Mouse (Mus musculus) mesoderm, embryonic 11.5 days (tissue): ENCODE data around the gene Olah.
"Not testable (repeated sequence)": the region's sequence is repeated elsewhere in the genome, so short reads cannot be mapped to it uniquely, and the experiment has no call there.

Experiments used
- DNase-seq: peaks from one replicate; pipeline ENCODE4 v3.0.0-alpha.2; 2012; ENCODE audit warnings: low read depth, low spot score

The Olah gene

DNA sequence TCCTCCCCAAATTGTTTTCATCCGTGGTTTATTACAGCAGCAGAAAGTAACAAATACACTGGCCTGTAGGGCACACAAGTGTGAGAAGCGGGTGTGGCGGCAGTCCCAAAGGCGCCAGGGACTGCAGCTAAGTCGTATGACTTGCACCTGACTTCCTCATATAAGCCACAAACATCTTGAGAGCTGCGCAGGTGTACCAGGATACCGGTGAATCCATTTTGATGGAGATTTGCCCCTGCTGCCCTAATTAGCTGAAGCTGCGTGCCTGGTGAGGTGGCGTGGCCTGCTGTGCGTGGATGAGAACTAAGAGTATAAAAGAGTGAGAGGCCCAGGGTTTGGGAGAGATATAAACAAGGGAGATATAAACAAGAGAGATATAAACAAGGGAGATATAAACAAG, at the start of gene Olah:
Olah (minus strand) TSS at position 101 of the 400 bp plus-strand sequence.
- not testable (repeated sequence) for DNase-seq

DNA sequence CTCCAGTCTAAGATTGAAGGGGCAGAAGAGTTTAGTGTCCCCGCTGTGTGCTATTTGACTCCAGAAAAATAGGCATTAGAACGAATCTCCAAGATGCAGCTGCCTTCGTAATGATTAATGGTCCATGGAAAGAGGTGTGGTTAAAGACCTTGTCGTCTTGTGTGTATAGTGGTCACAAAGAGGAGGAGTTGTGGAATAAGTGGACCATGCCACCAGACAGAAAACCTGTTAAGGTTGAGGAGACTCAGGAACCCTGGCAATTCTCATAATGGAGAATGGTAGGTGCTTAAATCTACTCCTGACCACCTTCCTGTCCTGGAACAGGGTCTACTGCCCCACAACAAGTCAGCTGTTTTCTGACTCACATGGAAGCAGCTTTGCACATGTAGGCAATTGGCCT, 49.0 kb upstream of the Olah start:
- no peak for DNase-seq

DNA sequence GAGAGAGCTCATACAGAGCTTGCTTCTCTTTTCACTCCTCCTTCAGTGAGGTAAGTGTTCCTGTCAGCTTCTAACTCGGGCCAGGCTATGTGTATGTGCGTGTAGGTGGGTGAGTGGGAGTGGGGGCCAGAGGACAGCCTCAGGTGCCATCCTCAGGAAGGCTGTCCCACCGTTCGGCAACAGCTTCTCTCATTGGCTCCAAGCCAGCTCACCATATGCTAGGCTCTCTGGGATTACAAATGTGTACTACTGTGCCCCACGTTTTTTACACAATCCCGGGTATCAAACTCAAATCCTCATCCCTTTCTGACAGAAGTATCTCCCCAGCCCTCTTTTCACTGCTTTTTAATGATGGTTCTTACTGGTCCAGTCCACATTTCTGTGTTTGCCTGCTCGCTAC, 47.2 kb upstream of the Olah start:
- DNase-seq = no peak

- DNase-seq = no peak
Observed at GRCm38 (mm10) chr2:3437956-3438355, 40.9 kb upstream of the Olah start.

DNA sequence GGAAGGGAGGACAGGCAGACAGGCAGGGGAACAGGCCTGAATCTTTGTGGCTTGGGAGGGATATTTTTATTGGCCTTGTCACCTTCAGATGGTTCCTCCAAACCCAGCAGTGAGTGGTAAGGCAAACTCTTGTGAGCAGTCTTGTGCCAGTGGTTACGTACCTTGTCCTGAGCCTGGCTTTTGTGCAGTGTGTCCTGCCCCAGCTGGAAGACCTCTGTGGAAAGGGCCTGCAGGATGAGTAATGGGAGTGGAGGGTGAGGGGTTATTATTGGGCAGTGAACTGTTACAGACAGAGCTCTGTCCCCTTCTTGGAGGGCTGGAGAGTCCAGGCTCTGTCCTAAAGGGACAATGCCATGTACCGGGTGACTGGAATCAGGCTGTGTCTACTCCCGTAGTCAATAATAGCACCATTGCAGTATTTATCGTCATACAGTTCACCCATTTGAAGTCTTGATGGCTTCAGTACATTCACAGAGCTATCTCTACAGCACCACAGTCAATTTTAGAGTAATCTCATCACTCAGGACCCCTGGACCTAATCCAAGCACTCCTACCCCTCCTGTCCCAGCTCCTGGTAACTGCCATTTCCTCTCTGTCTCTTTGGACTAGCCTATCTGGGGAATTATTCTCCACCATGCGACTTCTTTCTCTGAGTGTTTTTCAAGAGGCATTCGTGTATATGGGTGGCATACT, 38.5 kb upstream of the Olah start:
- no peak for DNase-seq

- peak; percentile 11 for DNase-seq
Observed at GRCm38 (mm10) chr2:3430956-3431355, 33.9 kb upstream of the Olah start.

GRCm38 (mm10) chr2:3424579-3424910, 27.5 kb upstream of the Olah start:
- no peak for DNase-seq

DNA sequence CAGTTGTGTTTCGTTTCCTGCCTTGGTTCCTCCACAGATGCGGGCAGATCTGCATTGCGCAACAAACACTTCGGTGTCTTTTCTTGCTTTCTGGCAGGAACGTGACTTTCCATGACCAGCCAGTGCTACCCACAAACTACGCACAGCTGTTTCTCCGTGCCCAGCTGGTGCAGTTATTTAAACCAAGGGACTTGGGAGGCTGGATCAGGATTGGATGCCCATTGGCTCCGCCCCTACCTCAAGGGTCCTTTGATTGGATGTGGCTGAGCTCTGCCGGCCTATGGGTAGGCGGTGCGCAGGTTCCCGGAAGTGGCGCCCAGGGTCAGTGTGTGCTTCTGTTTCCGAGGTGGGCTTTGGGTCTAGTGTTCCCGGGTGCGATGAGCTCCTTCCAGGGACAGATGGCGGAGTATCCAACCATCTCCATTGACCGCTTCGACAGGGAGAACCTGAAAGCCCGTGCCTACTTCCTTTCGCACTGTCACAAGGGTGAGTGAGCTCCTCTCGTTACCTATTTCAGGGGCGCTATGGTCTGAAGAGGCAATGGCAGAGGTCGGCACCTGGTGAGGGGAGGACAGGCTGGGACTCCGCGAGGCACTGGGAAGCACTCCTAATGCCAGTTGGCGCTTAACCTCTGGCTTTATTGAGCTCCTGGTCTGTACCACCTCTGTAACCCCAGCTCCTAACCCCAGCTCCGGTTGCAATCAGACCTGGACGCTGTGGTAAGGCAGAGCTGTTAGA, 27.0 kb upstream of the Olah start, which contains the start of gene Dclre1c:
Dclre1c (plus strand) TSS at position 291 of the 738 bp plus-strand sequence.
- peak; percentile 93 for DNase-seq

- DNase-seq = no peak
Observed at GRCm38 (mm10) chr2:3422548-3422947, 25.5 kb upstream of the Olah start, which contains the start of gene Meig1. TSS of gene Meig1 (minus strand) at chr2:3422648.

DNA sequence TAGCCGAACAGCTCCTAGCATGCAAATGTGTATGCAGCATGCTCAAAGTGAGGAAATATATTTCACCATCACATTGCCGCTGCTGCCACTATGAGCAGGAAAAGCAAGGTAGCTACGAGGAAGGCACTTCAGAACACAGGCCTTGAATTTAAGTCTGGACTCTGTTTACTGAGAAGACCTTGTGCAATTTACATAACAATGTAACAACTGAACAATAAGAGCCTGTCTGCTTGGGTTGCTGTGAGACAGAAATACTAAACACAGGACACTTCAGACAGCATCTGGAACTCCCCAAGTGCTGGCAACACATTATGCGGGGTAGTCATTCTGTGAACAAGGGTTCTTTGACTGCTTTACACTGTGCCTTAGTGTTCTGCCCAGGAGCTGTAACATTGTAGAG, 23.1 kb upstream of the Olah start:
- DNase-seq = peak; percentile 50

DNA sequence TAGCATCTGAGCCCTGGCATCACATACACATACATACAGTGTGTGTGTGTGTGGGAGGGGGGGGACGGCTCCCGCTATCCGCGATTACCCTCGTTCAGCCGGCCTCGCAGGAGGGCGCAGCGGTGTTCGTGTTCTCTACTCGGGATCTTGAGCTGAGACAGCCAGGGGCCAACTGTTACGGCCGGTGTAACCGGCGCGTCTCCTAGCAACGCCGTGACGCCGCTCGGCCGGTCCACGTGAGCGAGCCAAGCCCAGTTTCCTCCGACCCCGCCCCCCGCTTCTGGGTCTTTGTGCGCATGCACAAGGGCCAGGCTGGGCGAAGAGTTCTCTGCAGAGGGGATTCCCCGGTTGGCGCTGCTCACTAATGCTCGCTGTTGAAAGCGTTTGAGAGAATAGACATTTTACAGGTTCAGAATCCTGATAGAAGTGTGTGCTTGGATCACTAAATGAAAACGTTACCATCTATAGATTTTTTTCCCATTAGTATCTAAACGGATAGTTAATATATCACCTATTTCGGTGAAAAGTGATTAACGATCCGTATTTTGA, 21.9 kb upstream of the Olah start:
- peak; percentile 96 for DNase-seq

DNA sequence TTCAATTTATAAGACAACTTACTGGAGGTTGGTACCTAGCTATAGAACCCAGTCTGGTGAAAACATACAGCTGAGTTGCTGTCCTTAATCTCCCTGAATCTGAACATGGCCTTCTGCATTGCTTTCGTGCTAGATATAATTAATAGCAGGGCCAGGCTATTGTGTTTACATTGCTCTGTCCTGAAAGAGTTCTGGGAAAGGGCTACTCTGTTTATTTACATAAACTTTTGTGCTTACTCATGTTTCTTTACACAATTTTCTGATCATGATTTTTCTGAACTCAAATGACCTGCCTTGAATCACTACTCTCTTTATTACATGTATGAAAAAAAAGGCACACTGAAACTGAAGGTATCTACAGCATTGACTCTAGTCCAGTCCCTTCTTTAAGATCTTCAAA, 18.7 kb upstream of the Olah start:
- DNase-seq = no peak

- DNase-seq = peak; percentile 70
Observed at GRCm38 (mm10) chr2:3414241-3414640, 17.2 kb upstream of the Olah start.

GRCm38 (mm10) chr2:3407756-3408155, 10.7 kb upstream of the Olah start:
- DNase-seq = no peak

GRCm38 (mm10) chr2:3405981-3406380, 9.0 kb upstream of the Olah start:
- DNase-seq = no peak

GRCm38 (mm10) chr2:3391945-3392344, 5.1 kb downstream of the Olah start:
- DNase-seq = no peak

DNA sequence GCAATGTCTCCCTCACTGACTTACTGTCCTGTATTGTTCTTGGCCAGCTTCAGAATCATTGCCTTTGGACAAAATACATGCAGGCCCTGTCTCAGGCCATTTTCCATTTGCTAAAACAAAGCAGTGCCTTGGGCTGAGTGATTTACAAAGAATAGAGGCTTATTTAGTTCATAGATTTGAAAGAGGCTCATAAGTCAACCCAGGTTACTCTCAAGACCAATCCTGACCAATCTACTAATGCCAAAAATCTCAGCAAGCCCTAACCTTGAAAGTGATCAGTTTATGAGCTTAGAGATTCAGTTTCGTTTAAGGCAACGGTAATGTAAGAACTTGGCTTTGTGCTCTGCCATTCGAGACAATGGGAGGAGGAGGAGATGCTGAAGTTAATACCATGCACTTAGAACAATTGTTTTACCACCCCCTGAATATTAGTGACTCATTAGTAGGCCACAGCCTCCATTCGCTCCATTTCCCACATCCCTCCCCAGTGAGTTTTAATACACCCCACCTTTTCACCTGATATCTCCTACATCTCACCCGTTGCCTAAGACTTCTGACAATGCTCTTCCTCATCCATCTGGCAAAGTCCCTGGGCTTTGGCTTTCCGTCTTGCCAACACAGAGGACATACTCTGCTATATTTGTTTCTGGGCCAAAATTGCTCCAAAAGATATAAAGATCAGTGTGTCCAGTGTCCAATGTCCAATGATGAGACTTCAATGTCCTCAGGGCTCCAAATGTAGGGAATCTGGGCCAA, 9.7 kb downstream of the Olah start:
- DNase-seq = no peak

GRCm38 (mm10) chr2:3365127-3365526, 31.9 kb downstream of the Olah start:
- DNase-seq = no peak

GRCm38 (mm10) chr2:3361067-3361466, 35.9 kb downstream of the Olah start:
- no peak for DNase-seq

DNA sequence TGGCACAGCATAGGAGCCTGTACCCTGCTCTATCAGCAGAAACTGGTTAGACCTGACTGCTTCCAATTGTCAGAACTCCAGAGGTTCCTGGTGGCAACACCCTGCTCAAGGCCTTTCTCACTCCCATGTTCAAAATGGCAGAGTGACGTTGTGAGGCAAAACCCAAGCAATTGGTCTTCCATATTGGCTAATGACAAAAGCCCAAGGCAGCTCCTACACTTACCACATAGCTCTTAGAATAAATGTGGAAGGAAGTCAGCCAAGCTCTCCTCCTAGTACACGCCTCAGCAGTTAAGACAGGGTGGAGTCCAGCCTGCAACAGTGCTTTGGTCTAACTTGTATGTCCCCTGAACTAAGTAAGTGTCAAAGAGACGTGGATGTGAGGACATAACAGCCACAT, 39.1 kb downstream of the Olah start:
- no peak for DNase-seq

GRCm38 (mm10) chr2:3356311-3356710, 40.7 kb downstream of the Olah start:
- DNase-seq = no peak

DNA sequence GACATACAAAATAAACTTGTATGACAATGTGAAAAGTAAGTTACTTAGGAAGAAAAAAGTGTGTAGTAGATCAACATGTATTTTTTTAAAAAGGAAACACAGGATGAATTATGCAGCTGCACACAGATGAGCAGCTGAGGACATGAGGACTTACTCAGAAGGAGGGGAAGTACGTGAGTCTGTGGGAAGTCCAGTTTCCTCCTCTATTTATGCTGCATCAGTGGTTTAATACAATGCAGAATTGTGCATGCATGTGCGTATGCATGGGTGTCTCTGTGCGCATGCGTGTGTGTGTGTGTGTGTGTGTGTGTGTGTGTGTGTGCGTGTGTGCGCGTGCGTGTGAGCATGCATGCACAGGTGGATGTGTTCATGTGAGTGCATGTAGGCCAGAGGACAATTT, 41.2 kb downstream of the Olah start:
- no peak for DNase-seq
